Mouse (Mus musculus): ENCODE measurements around the gene Gm3646. TPM values are rescaled to one million over a fixed set of nuclear protein-coding genes. Genes with fewer than 3 reads are reported as not detected.

The Gm3646 gene
- polyA plus RNA-seq, 1 experiment, result not detected

- Histone ChIP-seq H3K27me3 (ENCODE audit: control insufficient read depth, insufficient read depth, low read length) (no peaks in the 10 kb centered on the region), H3K4me3 (ENCODE audit: low read depth, low read length) (no peak overlapping the region), H3K27ac (ENCODE audit: insufficient read depth, low read depth, low read length) (no peak overlapping the region), H3K4me1 (ENCODE audit: control insufficient read depth, insufficient read depth, insufficient read length, low read length) (peaks cover 5% of the 10 kb centered on the region; the same call in 1 of the 2 replicates), H3K36me3 (ENCODE audit: control insufficient read depth, insufficient read depth, low read length) (no peaks in the 10 kb centered on the region)
- 52% methylated on average over 10 of the region's 10 CpGs for WGBS
- TF ChIP-seq CTCF (IDR thresholded peaks at IDR 0.05; ENCODE audit: extremely low read depth, insufficient read length, insufficient replicate concordance, low read depth, low read length), result no peak
- TF ChIP-seq POLR2A (IDR thresholded peaks at IDR 0.05; ENCODE audit: low read depth, low read length), result no peak
These were observed 34.1 kb upstream of the Gm3646 start for GRCm38 (mm10) chr1:39839217-39839616.

GRCm38 (mm10) chr1:39838487-39839169 is 33.5 kb upstream of the Gm3646 start:
- no peak for TF ChIP-seq POLR2A (IDR thresholded peaks at IDR 0.05; ENCODE audit: low read depth, low read length)
- no peak for TF ChIP-seq CTCF (IDR thresholded peaks at IDR 0.05; ENCODE audit: extremely low read depth, insufficient read length, insufficient replicate concordance, low read depth, low read length)
- no peak overlapping the region for H3K4me3 ChIP-seq (ENCODE audit: low read depth, low read length)
- 40% methylated on average over 12 of the region's 12 CpGs for WGBS

GRCm38 (mm10) chr1:39831594-39832039 is 26.5 kb upstream of the Gm3646 start:
- H3K4me1 ChIP-seq (ENCODE audit: control insufficient read depth, insufficient read depth, insufficient read length, low read length), result peaks cover 4% of the 10 kb centered on the region; the same call in 1 of the 2 replicates
- H3K36me3 ChIP-seq (ENCODE audit: control insufficient read depth, insufficient read depth, low read length), result no peaks in the 10 kb centered on the region
- H3K27me3 ChIP-seq (ENCODE audit: control insufficient read depth, insufficient read depth, low read length), result no peaks in the 10 kb centered on the region; the same call in 1 of the 2 replicates
- no peak overlapping the region for H3K4me3 ChIP-seq (ENCODE audit: low read depth, low read length)
- 26% methylated on average over 4 of the region's 4 CpGs for WGBS
- TF ChIP-seq POLR2A (IDR thresholded peaks at IDR 0.05; ENCODE audit: low read depth, low read length) (no peak), CTCF (IDR thresholded peaks at IDR 0.05; ENCODE audit: extremely low read depth, insufficient read length, insufficient replicate concordance, low read depth, low read length) (no peak)
- no peak overlapping the region for H3K27ac ChIP-seq (ENCODE audit: insufficient read depth, low read depth, low read length)

More at GRCm38 (mm10) chr1:39838487-39839169, 33.5 kb upstream of the Gm3646 start:
- no peak overlapping the region for H3K27ac ChIP-seq (ENCODE audit: insufficient read depth, low read depth, low read length)
- no peaks in the 10 kb centered on the region for H3K27me3 ChIP-seq (ENCODE audit: control insufficient read depth, insufficient read depth, low read length)
- no peaks in the 10 kb centered on the region for H3K36me3 ChIP-seq (ENCODE audit: control insufficient read depth, insufficient read depth, low read length)
- H3K4me1 ChIP-seq (ENCODE audit: control insufficient read depth, insufficient read depth, insufficient read length, low read length), result peaks cover 5% of the 10 kb centered on the region; the same call in 1 of the 2 replicates

- Histone ChIP-seq H3K36me3 (ENCODE audit: control insufficient read depth, insufficient read depth, low read length) (no peaks in the 10 kb centered on the region), H3K27ac (ENCODE audit: insufficient read depth, low read depth, low read length) (no peak overlapping the region), H3K27me3 (ENCODE audit: control insufficient read depth, insufficient read depth, low read length) (no peaks in the 10 kb centered on the region; the same call in 1 of the 2 replicates), H3K4me1 (ENCODE audit: control insufficient read depth, insufficient read depth, insufficient read length, low read length) (peaks cover 4% of the 10 kb centered on the region; the same call in 1 of the 2 replicates), H3K4me3 (ENCODE audit: low read depth, low read length) (no peak overlapping the region)
- TF ChIP-seq POLR2A (IDR thresholded peaks at IDR 0.05; ENCODE audit: low read depth, low read length), result no peak
- 59% methylated on average over 11 of the region's 11 CpGs for WGBS
These were observed 25.9 kb upstream of the Gm3646 start for GRCm38 (mm10) chr1:39830786-39831593.

GRCm38 (mm10) chr1:39824902-39825301 is 19.8 kb upstream of the Gm3646 start:
- H3K4me3 ChIP-seq (ENCODE audit: low read depth, low read length), result no peak overlapping the region
- H3K27me3 ChIP-seq (ENCODE audit: control insufficient read depth, insufficient read depth, low read length), result no peaks in the 10 kb centered on the region
- no peaks in the 10 kb centered on the region for H3K36me3 ChIP-seq (ENCODE audit: control insufficient read depth, insufficient read depth, low read length)
- H3K4me1 ChIP-seq (ENCODE audit: control insufficient read depth, insufficient read depth, insufficient read length, low read length), result no peaks in the 10 kb centered on the region
- TF ChIP-seq CTCF (IDR thresholded peaks at IDR 0.05; ENCODE audit: extremely low read depth, insufficient read length, insufficient replicate concordance, low read depth, low read length) (no peak), POLR2A (IDR thresholded peaks at IDR 0.05; ENCODE audit: low read depth, low read length) (no peak)
- 78% methylated on average over 4 of the region's 4 CpGs for WGBS
- no peak overlapping the region for H3K27ac ChIP-seq (ENCODE audit: insufficient read depth, low read depth, low read length)

GRCm38 (mm10) chr1:39824240-39824639 is 19.1 kb upstream of the Gm3646 start:
- Histone ChIP-seq H3K4me1 (ENCODE audit: control insufficient read depth, insufficient read depth, insufficient read length, low read length) (no peaks in the 10 kb centered on the region), H3K4me3 (ENCODE audit: low read depth, low read length) (no peak overlapping the region), H3K27ac (ENCODE audit: insufficient read depth, low read depth, low read length) (no peak overlapping the region), H3K36me3 (ENCODE audit: control insufficient read depth, insufficient read depth, low read length) (no peaks in the 10 kb centered on the region), H3K27me3 (ENCODE audit: control insufficient read depth, insufficient read depth, low read length) (no peaks in the 10 kb centered on the region)
- WGBS, result 56% methylated on average over 4 of the region's 4 CpGs
- TF ChIP-seq POLR2A (IDR thresholded peaks at IDR 0.05; ENCODE audit: low read depth, low read length) (no peak), CTCF (IDR thresholded peaks at IDR 0.05; ENCODE audit: extremely low read depth, insufficient read length, insufficient replicate concordance, low read depth, low read length) (no peak)

GRCm38 (mm10) chr1:39819596-39819995 is 14.5 kb upstream of the Gm3646 start:
- Histone ChIP-seq H3K36me3 (ENCODE audit: control insufficient read depth, insufficient read depth, low read length) (no peaks in the 10 kb centered on the region), H3K4me3 (ENCODE audit: low read depth, low read length) (no peak overlapping the region), H3K27ac (ENCODE audit: insufficient read depth, low read depth, low read length) (no peak overlapping the region), H3K4me1 (ENCODE audit: control insufficient read depth, insufficient read depth, insufficient read length, low read length) (no peaks in the 10 kb centered on the region), H3K27me3 (ENCODE audit: control insufficient read depth, insufficient read depth, low read length) (no peaks in the 10 kb centered on the region)
- WGBS, result 84% methylated on average over 10 of the region's 10 CpGs
- no peak for TF ChIP-seq POLR2A (IDR thresholded peaks at IDR 0.05; ENCODE audit: low read depth, low read length)
- TF ChIP-seq CTCF (IDR thresholded peaks at IDR 0.05; ENCODE audit: extremely low read depth, insufficient read length, insufficient replicate concordance, low read depth, low read length), result no peak

All from small intestine, adult 2 months (tissue).